Mouse (Mus musculus) limb, embryonic 14.5 days (tissue): Measurements from ENCODE around the gene Pigv. TPM values are rescaled to one million over a fixed set of nuclear protein-coding genes. Genes with fewer than 3 reads are reported as not detected.

Source experiments
- ATAC-seq: fragments of 200-750 bp; cut with Nextera tagmentation; 2 replicates; pipeline ENCODE4 v1.8.0; 2017; ENCODE audit warnings: low read depth, moderate number of reproducible peaks, moderate TSS enrichment; ENCODE audit not compliant: low FRiP score
- DNase-seq: peaks from one replicate; pipeline ENCODE4 v3.0.0-alpha.2; 2015; ENCODE audit warnings: low spot score
- H3K27ac ChIP-seq: fragments of 300-500 bp; sonication (generic); replicated peaks from 2 replicates; pipeline ENCODE4 v1.5.1; 2014; ENCODE audit warnings: low read depth, mild to moderate bottlenecking, low read length, moderate library complexity, mixed read lengths
- H3K27me3 ChIP-seq: fragments of 300-500 bp; sonication (generic); 2 replicates; pipeline ENCODE4 v1.6.1; 2014; ENCODE audit warnings: low read length, mixed read lengths; ENCODE audit not compliant: control insufficient read depth, insufficient read depth
- H3K36me3 ChIP-seq: fragments of 300-500 bp; sonication (generic); 2 replicates; pipeline ENCODE4 v1.6.1; 2014; ENCODE audit warnings: mild to moderate bottlenecking, low read length, moderate library complexity, mixed read lengths; ENCODE audit not compliant: control insufficient read depth, insufficient read depth
- H3K4me1 ChIP-seq: fragments of 300-500 bp; sonication (generic); 2 replicates; pipeline ENCODE4 v1.6.1; 2014; ENCODE audit warnings: antibody characterized with exemption, low read length, mixed read lengths; ENCODE audit not compliant: control insufficient read depth, insufficient read depth
- H3K4me2 ChIP-seq: fragments of 300-500 bp; sonication (generic); replicated peaks from 2 replicates; pipeline ENCODE4 v1.6.1; 2014; ENCODE audit warnings: low read depth, mild to moderate bottlenecking, low read length, moderate library complexity; ENCODE audit not compliant: severe bottlenecking
- H3K4me3 ChIP-seq: fragments of 300-500 bp; sonication (generic); replicated peaks from 2 replicates; pipeline ENCODE4 v1.5.1; 2014; ENCODE audit warnings: low read length
- H3K9ac ChIP-seq: fragments of 300-500 bp; sonication (generic); 2 replicates; pipeline ENCODE4 v1.6.1; 2014; ENCODE audit warnings: mild to moderate bottlenecking, low read depth, low read length, moderate library complexity; ENCODE audit not compliant: severe bottlenecking
- H3K9me3 ChIP-seq: fragments of 300-500 bp; sonication (generic); 2 replicates; pipeline ENCODE4 v1.6.1; 2016; ENCODE audit warnings: low read length; ENCODE audit not compliant: control insufficient read depth
- POLR2A ChIP-seq: fragments of 200-500 bp; IDR thresholded peaks from 2 replicates; pipeline ENCODE4 v1.8.0; 2012; ENCODE audit warnings: inconsistent platforms, mild to moderate bottlenecking, moderate library complexity, borderline replicate concordance; ENCODE audit not compliant: insufficient read depth, insufficient read length; ENCODE audit errors: extremely low read depth
- WGBS: fragments of 180-500 bp; shearing (Covaris S2); extraction: QIAGEN DNeasy Blood & Tissue Kit; methylation state at CpG from one replicate; pipeline ENCODE4 v1.1.7; 2014; 5-methylcytosine and 5-hydroxymethylcytosine counted together
- microRNA-seq: library from miRNA; unstranded; fragments of <30 nt; microRNA quantifications from one replicate; pipeline ENCODE4, GENCODE M21; 2016
- polyA plus RNA-seq, 2 experiments: library from polyadenylated mRNA; depleted of rRNA in 1 of 2; stranded (reverse) in 1 of 2; unstranded in 1 of 2; fragments of >200 nt; fragmentation: Nextera tagmentation in 1 of 2; extraction: Ambion mirVana in 1 of 2; gene quantifications; 2 replicates each; pipeline versions ENCODE4 v1.2.1 to v1.2.3; 2012 to 2014

Pigv gene
- polyA plus RNA-seq, 2 experiments, result 10.9 to 12.2 TPM

GRCm38 (mm10) chr4:133613026-133613425 lies 59.4 kb downstream of the Pigv start:
- no peak overlapping the region for H3K27ac ChIP-seq
- peaks cover 6% of the 10 kb centered on the region; the same call in 1 of the 2 replicates for H3K9me3 ChIP-seq
- ATAC-seq (no peak), DNase-seq (no peak)
- peaks cover 74% of the 10 kb centered on the region for H3K36me3 ChIP-seq
- H3K4me1 ChIP-seq, result no peaks in the 10 kb centered on the region
- no peak overlapping the region for H3K4me3 ChIP-seq
- no peak overlapping the region for H3K4me2 ChIP-seq
- WGBS, result 97% methylated on average over 8 of the region's 8 CpGs
- no peak for TF ChIP-seq POLR2A
- H3K27me3 ChIP-seq, result no peaks in the 10 kb centered on the region
- H3K9ac ChIP-seq, result no peak overlapping the region

GRCm38 (mm10) chr4:133612416-133612815 lies 60.0 kb downstream of the Pigv start:
- DNase-seq (no peak), ATAC-seq (no peak)
- no peak overlapping the region for H3K4me2 ChIP-seq
- H3K4me1 ChIP-seq, result no peaks in the 10 kb centered on the region
- peaks cover 76% of the 10 kb centered on the region for H3K36me3 ChIP-seq
- no peak for TF ChIP-seq POLR2A
- peaks cover 6% of the 10 kb centered on the region; the same call in 1 of the 2 replicates for H3K9me3 ChIP-seq
- H3K4me3 ChIP-seq, result no peak overlapping the region
- 94% methylated on average over 7 of the region's 7 CpGs for WGBS
- H3K9ac ChIP-seq, result no peak overlapping the region
- H3K27me3 ChIP-seq, result no peaks in the 10 kb centered on the region
- H3K27ac ChIP-seq, result no peak overlapping the region

DNA sequence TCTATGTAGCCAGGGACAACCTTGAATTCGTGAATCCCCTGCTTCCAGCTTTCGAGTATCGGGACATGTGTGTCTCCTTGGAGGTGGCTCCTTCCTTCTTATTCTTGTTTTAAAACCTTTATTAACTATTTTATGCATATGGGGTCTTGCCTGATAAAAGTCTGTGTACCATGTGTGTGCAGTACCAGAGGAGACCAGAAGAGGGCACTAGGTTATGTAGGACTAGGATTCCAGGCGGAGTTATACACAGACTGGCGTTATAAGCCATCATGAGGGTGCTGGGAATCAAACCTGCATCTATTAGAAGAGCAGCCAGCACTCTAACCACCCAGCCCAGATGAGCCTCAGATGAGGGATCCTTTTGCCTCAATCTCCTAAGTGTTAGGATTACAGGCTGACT lies 60.6 kb downstream of the Pigv start:
- H3K4me3 ChIP-seq, result no peak overlapping the region
- peaks cover 6% of the 10 kb centered on the region; the same call in 1 of the 2 replicates for H3K9me3 ChIP-seq
- H3K27ac ChIP-seq, result no peak overlapping the region
- peaks cover 82% of the 10 kb centered on the region for H3K36me3 ChIP-seq
- H3K4me1 ChIP-seq, result no peaks in the 10 kb centered on the region
- DNase-seq (no peak), ATAC-seq (no peak)
- TF ChIP-seq POLR2A, result no peak
- WGBS, result 95% methylated on average over 5 of the region's 5 CpGs
- H3K4me2 ChIP-seq, result no peak overlapping the region
- H3K9ac ChIP-seq, result no peak overlapping the region
- H3K27me3 ChIP-seq, result no peaks in the 10 kb centered on the region

Small RNAs within 50 kb of the gene (microRNA-seq; reads per million reads assigned to microRNA genes)
- gene Mir7227, result not detected

Other genes with a start within 250 kb of the Pigv start
- 0.80 and 1.0 TPM in 2 replicates for gene Tent5b, start 192.5 kb downstream of the Pigv start, polyA plus RNA-seq (2012; rRNA removed)
- gene Tent5b, start 192.5 kb downstream of the Pigv start, polyA plus RNA-seq (2014; fragmentation: Nextera tagmentation; extraction: Ambion mirVana), result 1.4 and 1.7 TPM in 2 replicates
- gene Trnp1, start 174.1 kb downstream of the Pigv start, polyA plus RNA-seq (2012; rRNA removed), result 5.4 and 7.1 TPM in 2 replicates
- 5.0 and 6.1 TPM in 2 replicates for gene Trnp1, start 174.1 kb downstream of the Pigv start, polyA plus RNA-seq (2014; fragmentation: Nextera tagmentation; extraction: Ambion mirVana)
- gene Kdf1, start 153.7 kb downstream of the Pigv start, polyA plus RNA-seq (2012; rRNA removed), result 7.1 and 9.0 TPM in 2 replicates
- gene Kdf1, start 153.7 kb downstream of the Pigv start, polyA plus RNA-seq (2014; fragmentation: Nextera tagmentation; extraction: Ambion mirVana), result 13.5 and 18.8 TPM in 2 replicates
- gene Nudc, start 126.7 kb downstream of the Pigv start, polyA plus RNA-seq (2012; rRNA removed), result 141 and 184 TPM in 2 replicates
- gene Nudc, start 126.7 kb downstream of the Pigv start, polyA plus RNA-seq (2014; fragmentation: Nextera tagmentation; extraction: Ambion mirVana), result 180 and 197 TPM in 2 replicates
- gene Nr0b2, start 119.3 kb downstream of the Pigv start, polyA plus RNA-seq (2012; rRNA removed), result 0.05 TPM in 1 of 2 replicates, not detected in the other
- gene Nr0b2, start 119.3 kb downstream of the Pigv start, polyA plus RNA-seq (2014; fragmentation: Nextera tagmentation; extraction: Ambion mirVana), result 0.17 TPM in 1 of 2 replicates, not detected in the other
- gene Gpatch3, start 97.9 kb downstream of the Pigv start, polyA plus RNA-seq (2012; rRNA removed), result 8.0 and 8.4 TPM in 2 replicates
- gene Gpatch3, start 97.9 kb downstream of the Pigv start, polyA plus RNA-seq (2014; fragmentation: Nextera tagmentation; extraction: Ambion mirVana), result 8.1 and 9.2 TPM in 2 replicates
- 33.2 and 42.0 TPM in 2 replicates for gene Gpn2, start 88.3 kb downstream of the Pigv start, polyA plus RNA-seq (2012; rRNA removed)
- 17.6 and 19.6 TPM in 2 replicates for gene Gpn2, start 88.3 kb downstream of the Pigv start, polyA plus RNA-seq (2014; fragmentation: Nextera tagmentation; extraction: Ambion mirVana)
- 112 and 139 TPM in 2 replicates for gene Sfn, start 70.5 kb downstream of the Pigv start, polyA plus RNA-seq (2012; rRNA removed)
- gene Sfn, start 70.5 kb downstream of the Pigv start, polyA plus RNA-seq (2014; fragmentation: Nextera tagmentation; extraction: Ambion mirVana), result 243 and 295 TPM in 2 replicates
- 38.0 and 46.5 TPM in 2 replicates for gene Zdhhc18, start 22.5 kb downstream of the Pigv start, polyA plus RNA-seq (2012; rRNA removed)
- 4.0 and 7.0 TPM in 2 replicates for gene Zdhhc18, start 22.5 kb downstream of the Pigv start, polyA plus RNA-seq (2014; fragmentation: Nextera tagmentation; extraction: Ambion mirVana)
- 70.8 and 87.1 TPM in 2 replicates for gene Arid1a, start 84.1 kb upstream of the Pigv start, polyA plus RNA-seq (2012; rRNA removed)
- 33.3 and 40.8 TPM in 2 replicates for gene Arid1a, start 84.1 kb upstream of the Pigv start, polyA plus RNA-seq (2014; fragmentation: Nextera tagmentation; extraction: Ambion mirVana)
- gene Rps6ka1, start 215.2 kb upstream of the Pigv start, polyA plus RNA-seq (2012; rRNA removed), result 25.1 and 28.4 TPM in 2 replicates
- gene Rps6ka1, start 215.2 kb upstream of the Pigv start, polyA plus RNA-seq (2014; fragmentation: Nextera tagmentation; extraction: Ambion mirVana), result 33.8 and 41.7 TPM in 2 replicates